Mouse (Mus musculus) brain, embryonic 14.5 days (tissue): ENCODE measurements at regions not wholly inside any gene's neighbourhood (a gene's known extent, or its start where the extent isn't known, plus 50 kb on each side); places are given as distances from the start of the nearest gene placed in this dataset.
A peak's percentile ranks its signal among the peaks of the same experiment; 100 is the strongest.

Experiments
- CTCF ChIP-seq: fragments of 200-500 bp; IDR thresholded peaks from 2 replicates; pipeline ENCODE4 v1.5.1; 2012; ENCODE audit warnings: inconsistent platforms, mild to moderate bottlenecking, moderate library complexity, borderline replicate concordance; ENCODE audit not compliant: insufficient read depth, insufficient read length; ENCODE audit errors: extremely low read depth
- POLR2A ChIP-seq: fragments of 200-500 bp; IDR thresholded peaks from 2 replicates; pipeline ENCODE4 v1.6.1; 2012; ENCODE audit warnings: mild to moderate bottlenecking, inconsistent platforms, borderline replicate concordance; ENCODE audit not compliant: poor library complexity, insufficient read depth, insufficient read length, severe bottlenecking; ENCODE audit errors: extremely low read depth

DNA sequence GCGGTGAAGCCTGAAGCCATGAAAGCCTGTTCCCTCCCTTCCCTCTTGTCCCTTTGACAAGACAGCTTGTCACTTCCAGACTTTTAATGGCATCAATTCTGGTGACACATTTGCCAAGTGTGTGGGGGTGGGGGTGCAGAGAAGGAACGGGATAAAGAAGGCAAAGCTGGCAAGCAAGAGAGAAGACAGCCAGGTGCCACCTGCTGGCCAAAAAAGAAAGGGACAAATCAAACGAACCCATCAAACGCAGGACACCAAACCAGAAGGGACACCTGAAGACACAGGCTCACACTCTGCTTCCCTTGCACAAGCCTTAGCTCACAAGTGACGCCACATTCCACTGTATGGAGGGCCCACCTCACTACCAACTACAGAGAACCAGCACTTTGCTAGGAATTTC, 197.0 kb upstream of the Klf14 start:
- TF ChIP-seq CTCF (peak; percentile 78), POLR2A (no peak)
